Mouse (Mus musculus): Measurements from ENCODE around the gene Caln1. TPM values are rescaled to one million over a fixed set of nuclear protein-coding genes. Genes with fewer than 3 reads are reported as not detected.

Gene Caln1
- total RNA-seq, 2 experiments from 2014 or later, result not detected

- ATAC-seq (ENCODE audit: poor library complexity, severe bottlenecking), result no peak
These were observed 308.6 kb downstream of the Caln1 start for GRCm38 (mm10) chr5:130677895-130678294.

GRCm38 (mm10) chr5:130685911-130686658, 316.8 kb downstream of the Caln1 start:
- ATAC-seq (ENCODE audit: poor library complexity, severe bottlenecking), result no peak

DNA sequence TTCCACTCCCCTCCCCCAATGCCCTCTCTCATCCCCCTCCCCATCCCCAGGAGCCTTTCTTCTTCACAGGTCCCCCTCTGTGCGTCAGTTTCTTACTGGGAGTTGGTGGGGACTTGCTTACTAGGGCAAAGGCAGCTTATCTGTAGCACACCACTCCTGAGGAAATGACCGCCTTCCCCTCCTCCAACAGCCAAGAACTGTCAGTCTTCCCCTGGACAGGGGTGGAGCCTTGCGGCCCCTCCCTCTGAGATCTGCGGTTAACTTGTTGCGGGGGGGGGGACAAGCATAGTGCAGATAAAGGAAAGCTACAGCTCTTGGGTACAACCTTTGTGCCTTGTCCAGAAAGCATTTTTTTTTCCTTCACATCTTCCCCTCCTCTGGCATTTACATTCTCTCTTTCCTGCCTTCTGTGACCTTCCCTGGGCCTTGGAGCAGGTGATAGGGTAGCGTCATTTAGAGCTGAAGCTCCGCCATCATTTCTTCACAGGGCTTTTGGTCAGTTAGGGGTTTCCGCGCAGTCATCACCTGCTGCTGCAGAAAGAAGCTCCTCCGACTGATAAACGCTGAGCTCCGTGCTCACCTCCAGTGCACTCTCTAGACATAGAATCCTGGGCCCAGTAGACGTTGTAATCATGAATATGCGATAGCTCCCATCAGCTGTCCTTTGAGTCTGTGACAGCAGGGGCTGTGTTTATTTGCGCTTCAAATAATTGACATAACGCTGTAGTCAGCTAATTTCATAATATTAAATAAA, 319.3 kb downstream of the Caln1 start:
- no peak for ATAC-seq (ENCODE audit: poor library complexity, severe bottlenecking)

- ATAC-seq (ENCODE audit: poor library complexity, severe bottlenecking), result no peak
These were observed 322.1 kb downstream of the Caln1 start for GRCm38 (mm10) chr5:130691349-130691748.

DNA sequence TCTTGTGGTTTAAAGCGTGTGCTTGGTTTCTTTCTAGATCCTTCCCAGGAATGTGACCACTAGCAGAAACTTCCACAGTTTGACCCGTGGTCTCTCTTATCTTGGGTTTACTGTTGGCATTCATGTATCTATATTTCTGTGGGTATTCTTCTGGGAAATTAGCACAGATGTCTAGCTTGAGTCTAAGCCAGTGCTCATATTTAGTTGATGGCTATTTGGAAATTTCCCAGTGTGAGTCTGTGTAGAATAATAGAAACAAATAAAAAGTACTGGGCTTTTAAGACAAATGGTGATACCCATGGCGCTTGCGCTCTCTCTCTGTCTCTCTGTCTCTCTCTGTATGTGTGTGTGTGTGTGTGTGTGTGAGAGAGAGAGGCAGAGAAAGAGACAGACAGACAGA, 330.2 kb downstream of the Caln1 start:
- no peak for ATAC-seq (ENCODE audit: poor library complexity, severe bottlenecking)

GRCm38 (mm10) chr5:130701777-130702176, 332.5 kb downstream of the Caln1 start:
- ATAC-seq (ENCODE audit: poor library complexity, severe bottlenecking), result no peak

DNA sequence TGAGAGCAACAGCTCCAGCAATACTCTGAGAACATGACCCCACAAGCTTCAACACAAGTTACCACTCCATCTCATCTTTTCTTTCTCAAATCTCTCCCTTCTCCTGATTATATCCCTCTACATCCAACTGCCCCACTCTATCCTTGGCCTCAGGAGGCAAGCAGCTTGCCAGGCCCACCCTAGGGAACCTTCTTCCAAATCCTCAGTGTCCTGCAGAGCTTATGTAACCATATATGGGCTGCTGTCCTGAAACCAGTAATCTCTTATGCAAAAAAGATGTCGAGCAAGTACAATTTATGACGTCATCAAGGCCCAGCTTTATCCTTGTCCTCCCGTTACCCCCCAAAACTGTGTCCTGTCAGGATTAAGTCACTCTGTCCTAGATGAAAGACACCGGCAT, 333.1 kb downstream of the Caln1 start:
- ATAC-seq (ENCODE audit: poor library complexity, severe bottlenecking), result no peak

- ATAC-seq (ENCODE audit: poor library complexity, severe bottlenecking), result no peak
These were observed 335.6 kb downstream of the Caln1 start for GRCm38 (mm10) chr5:130704866-130705265.

DNA sequence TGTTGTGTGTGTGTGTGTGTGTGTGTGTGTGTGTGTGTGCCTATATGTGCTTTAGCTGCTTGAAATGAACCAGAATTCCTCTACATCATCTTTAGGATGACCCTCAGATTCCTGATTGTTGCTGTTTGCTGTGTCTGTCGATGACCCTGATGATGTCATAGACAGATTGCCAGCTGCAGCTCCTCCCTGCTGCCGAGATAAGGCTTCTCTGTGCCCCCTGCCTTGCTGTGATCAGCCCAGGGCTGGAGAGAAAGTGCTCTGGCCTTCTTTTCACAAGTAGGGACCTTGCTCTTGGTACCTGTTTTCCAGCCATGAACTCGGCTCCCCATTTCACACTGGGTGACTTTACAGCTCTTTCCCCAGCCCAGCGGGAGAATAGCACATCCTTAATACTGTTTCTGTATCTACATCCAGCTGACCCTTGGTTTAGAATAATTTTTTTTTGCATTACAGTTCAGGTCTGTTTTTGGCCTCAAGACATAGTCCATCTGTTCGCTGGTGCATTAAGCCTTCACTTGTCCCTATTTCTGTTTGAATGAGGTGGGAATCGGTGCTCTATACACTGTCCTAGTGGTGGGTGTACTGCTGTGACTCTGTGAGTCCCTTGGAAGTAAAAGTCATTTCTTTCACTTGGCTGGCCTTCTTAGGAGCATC, 337.1 kb downstream of the Caln1 start:
- ATAC-seq (ENCODE audit: poor library complexity, severe bottlenecking), result no peak

DNA sequence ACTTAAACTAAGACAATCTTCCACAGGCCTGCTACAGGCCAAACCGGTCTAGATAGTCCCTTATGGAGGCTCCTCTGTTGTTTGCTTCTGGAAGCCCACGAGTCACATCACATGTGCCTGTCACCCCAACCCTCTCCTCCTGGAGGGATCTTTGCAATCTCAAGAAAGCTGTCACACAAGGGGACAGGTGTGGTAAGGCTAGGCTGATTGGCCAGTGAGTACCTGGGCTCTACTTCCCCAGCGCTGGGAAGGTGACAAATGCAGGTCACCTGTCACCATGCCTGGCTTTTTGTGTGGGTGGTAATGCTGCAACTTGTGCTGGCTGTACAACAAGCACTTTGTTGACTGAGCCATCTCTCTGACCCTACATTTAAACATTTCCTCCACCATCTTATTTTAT, 338.5 kb downstream of the Caln1 start:
- no peak for ATAC-seq (ENCODE audit: poor library complexity, severe bottlenecking)

DNA sequence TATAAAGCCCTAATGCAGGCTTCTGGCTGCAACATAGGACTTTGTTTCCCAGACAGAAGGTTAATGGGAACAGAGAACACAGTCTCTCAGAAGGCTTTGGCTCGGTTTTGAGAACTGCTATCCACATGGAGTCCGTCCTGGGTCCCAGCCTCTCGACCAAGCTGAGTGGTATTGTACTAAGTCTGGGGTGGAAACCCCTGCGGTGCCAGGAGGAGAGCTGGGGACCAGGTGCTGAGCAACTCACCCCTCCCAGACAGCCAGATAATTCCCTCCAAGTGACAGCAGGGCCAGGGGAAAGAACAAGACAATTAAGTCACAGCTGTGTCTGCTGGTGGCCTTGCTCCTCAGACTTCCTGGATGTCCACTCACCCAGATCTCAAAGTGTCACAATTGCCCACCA, 339.4 kb downstream of the Caln1 start:
- no peak for ATAC-seq (ENCODE audit: poor library complexity, severe bottlenecking)

DNA sequence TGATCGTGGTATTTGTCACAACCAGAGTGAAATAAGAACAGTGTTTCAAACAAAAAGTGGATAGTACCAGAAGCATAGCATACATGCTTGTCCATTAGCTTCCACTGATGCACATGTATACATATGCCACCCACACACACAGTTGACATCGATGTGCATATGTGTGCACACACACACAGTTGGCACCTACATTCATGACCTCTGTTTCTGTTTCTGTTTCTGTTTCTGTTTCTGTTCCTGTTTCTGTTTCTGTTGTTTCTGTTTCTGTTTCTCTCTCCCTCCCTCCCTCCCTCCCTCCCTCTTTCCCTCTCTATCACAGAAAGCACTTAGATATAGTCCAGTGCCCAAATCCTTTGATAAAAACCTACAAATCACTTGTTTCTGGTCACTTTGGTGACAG, 342.4 kb downstream of the Caln1 start:
- no peak for ATAC-seq (ENCODE audit: poor library complexity, severe bottlenecking)

DNA sequence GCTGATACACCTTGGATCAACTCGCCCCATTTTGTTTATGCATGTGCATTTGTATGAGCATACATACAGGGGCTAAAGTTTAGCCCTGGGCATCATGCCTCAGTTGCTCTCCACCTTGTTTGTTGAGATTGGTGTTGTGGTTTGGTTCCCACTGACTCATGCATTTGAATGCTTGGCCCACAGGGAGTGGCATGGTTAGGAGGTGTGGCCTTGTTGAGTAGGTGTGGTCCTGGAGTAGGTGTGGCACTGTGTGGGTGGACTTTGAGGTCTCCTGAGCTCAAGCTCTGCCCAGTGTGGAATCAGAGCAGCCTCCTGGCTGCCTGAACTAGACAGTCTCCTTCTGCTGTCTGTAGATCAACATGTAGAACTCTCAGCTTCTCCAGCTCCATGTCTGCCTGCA, 343.0 kb downstream of the Caln1 start:
- no peak for ATAC-seq (ENCODE audit: poor library complexity, severe bottlenecking)

DNA sequence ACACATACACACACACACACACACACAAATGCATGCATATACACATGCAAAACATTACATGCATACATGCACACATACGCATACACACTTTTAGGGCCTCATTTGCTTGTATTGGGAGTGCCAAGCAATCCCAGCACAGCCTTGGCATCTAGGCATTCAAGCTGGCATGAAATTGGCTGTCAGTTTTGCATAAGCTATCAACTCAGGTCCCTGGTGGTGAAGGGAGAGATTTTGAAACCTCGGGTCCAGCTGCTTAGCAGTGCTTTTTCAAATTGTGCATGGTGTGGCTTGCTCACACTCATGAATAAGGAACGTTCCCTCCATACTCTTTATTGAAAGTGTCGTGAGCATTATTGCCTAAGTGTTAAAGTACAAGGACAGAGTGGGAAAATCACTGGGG, 345.9 kb downstream of the Caln1 start:
- no peak for ATAC-seq (ENCODE audit: poor library complexity, severe bottlenecking)

DNA sequence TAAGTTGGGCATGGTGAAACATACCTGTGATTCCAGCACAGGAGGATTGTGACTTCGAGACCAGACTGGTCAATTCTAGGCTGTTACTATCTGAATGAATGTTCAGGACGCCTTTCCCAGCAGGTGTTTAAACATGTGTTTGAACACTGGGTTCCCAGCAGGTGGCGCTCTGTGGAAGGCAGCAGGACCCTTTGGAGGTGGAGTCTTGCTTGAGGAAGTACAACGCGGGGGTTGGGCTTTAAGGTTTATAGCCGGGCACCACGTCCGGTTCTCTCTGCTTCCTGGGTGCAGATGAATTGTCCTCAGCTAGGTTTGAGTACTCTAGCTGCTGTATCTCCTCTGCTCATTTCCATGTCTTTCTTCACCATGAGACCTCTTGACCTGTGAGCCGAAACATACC, 349.1 kb downstream of the Caln1 start:
- ATAC-seq (ENCODE audit: poor library complexity, severe bottlenecking), result no peak

GRCm38 (mm10) chr5:130742171-130742570, 372.9 kb downstream of the Caln1 start:
- ATAC-seq (ENCODE audit: poor library complexity, severe bottlenecking), result no peak

DNA sequence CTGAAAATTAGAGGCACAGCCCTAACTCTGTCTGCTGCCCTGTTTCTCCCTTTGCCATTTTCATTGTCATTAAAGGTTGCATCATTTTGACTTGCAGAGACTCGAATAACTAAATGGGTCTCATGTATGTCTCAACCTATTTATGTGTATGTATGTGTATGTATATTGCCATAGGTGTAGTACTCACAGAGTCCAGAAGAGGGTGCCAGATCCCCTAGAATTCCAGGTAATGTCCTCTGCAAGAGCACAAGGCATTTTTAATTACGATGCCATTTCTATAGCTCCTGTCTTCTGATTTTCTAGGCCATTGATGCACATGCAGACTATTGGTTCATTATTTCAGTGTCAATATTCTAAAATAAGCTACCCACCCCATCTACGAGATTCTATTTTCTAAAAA, 388.3 kb downstream of the Caln1 start:
- ATAC-seq (ENCODE audit: poor library complexity, severe bottlenecking), result no peak

DNA sequence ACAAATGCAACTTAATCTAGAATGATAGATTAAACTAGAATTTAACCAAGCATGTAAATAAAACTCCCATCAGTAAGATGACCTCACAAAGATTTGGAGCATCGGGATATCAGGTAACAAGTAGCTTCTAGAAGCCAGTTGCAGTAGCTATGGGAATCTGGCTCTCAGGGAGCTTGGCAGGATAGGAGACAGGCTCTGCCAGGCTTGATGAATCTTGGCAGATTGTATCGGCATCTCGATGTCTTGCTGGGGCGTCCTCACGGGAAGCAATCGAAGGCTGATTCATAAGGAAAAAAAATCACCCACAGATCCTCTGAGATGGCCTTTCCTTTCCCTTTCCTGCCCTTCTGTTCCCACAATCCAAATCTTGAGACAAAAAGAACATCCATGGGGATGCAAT, 396.5 kb downstream of the Caln1 start:
- no peak for ATAC-seq (ENCODE audit: poor library complexity, severe bottlenecking)

- ATAC-seq (ENCODE audit: poor library complexity, severe bottlenecking), result no peak
These were observed 401.9 kb downstream of the Caln1 start for GRCm38 (mm10) chr5:130771061-130771741.

DNA sequence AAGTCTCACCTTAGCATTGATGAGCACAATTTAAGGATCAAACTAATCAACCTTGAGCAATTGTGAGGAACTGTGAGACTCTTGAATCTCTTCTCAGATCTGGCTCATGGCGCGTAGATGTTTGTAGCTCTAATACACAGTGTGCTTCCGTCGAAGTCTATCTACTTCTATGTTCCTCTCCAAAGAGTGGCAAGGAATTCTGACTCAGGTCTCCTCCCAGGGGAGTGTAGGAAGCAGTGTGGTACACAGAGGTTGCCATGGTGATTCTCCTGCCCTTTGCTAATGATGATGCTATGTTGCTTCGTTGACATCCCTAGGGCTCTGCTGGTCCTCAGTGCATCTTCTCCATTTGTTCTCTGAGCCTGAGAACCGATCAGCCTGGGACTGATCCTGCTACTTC, 403.2 kb downstream of the Caln1 start:
- no peak for ATAC-seq (ENCODE audit: poor library complexity, severe bottlenecking)

GRCm38 (mm10) chr5:130774946-130775345, 405.7 kb downstream of the Caln1 start:
- no peak for ATAC-seq (ENCODE audit: poor library complexity, severe bottlenecking)

All from megakaryocyte, adult 5-6 weeks (primary cell).